Mouse (Mus musculus): Measurements from ENCODE around the gene Caskin1. TPM values are rescaled to one million over a fixed set of nuclear protein-coding genes. Genes with fewer than 3 reads are reported as not detected.

Gene Caskin1
- polyA plus RNA-seq (2021; fragmentation: Nextera tagmentation) = 10.2 and 11.0 TPM in 2 replicates
- long read RNA-seq, experiment 1, partial matches to known transcripts = 22 of 22 reads
- long read RNA-seq, experiment 1, other reads (novel, unspliced or antisense) = 0 of 22 reads
- long read RNA-seq, experiment 2, full-length matches to known transcripts = 14 of 86 reads
- long read RNA-seq, experiment 2, partial matches to known transcripts = 66 of 86 reads
- long read RNA-seq, experiment 2, other reads (novel, unspliced or antisense) = 6 of 86 reads

DNA sequence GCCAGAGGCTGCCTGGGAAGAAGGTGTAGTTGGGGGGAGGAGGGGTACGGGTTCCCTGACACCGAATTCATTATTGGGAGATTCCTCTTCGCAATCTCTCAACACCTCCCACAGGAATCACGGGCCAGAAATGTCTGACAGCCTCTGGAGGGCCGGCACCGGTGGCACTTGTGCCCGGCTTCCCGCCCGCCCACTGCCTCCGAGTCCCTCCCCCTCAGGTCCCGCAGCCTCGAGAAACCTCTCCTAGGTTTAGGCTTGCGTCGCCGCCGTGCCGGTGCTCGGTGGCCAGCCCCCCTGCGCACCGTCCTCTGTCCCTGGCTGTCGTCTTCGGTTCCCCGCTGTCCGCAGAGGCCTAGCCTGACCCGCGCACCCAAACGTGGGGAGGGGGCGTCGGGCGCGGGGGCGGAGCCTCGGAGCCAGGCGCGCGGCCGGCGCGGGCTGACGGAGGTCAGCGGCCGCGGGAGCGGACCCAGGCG is at the start of gene Caskin1:
Gene Caskin1 (plus strand): TSS at position 416 of the 476 bp plus-strand sequence.

DNA sequence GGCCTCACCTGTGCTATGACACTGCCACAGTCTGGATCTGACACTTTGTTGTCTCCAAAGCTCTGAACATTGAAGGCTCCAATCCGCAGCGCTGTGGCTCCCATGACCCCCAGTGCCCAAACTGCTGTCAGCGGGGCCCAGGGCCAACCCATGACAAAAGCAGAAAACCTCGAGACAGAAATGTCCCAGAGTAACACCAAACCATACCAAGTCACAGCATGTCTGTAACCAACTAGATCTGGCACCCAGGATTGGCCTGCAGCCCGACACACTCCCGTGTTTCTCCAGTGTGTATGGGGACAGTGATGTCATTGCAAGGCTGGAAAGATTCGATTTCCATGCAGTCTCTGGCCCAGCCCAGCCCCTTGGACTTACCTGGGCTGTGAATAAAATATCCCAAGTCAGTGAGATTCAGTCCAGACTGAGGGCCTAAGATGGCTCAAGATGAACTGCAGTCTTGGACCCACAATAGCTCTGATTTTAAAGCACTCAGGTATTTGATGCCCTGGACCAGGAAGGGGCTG is 45.7 kb upstream of the Caskin1 start, which contains the start of gene Dnase1l2:
Gene Dnase1l2 (minus strand): TSS at position 474 of the 524 bp plus-strand sequence.

DNA sequence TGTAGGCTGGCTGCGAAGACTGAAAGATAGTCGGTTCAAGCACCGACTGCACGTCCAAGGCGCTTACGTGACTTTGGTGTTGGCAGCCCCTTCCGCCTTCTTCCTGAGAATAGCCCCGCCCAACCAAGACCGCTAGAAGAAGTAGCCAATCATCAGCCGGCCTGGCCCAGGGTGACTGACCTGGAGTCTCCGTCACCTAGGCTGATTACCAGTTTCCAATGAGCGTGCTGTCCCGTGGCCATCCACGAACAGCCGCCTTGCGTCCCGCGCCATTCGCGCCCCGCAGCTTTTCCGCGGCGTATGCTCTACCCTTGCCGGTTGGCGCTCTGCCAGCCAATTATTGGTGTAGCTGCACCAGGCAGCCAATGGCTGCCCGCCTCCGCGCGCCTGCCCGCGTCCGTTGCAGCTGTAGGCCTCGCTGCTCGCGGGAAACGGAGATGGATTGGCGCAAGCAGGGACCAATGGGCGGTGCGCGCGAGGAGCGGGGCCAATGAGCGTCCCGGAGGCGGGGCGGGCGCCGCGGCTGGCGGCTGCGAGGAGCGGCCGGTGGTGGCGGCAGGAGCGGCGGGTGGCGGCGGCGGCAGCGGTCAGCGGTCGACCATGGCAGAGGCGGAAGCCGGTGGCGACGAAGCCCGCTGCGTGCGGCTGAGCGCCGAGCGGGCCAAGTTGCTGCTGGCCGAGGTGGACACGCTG is 18.3 kb upstream of the Caskin1 start, which contains the start of the genes E4f1 and Pgp:
Gene E4f1 (minus strand): TSS at position 404 of the 693 bp plus-strand sequence.
Gene Pgp (plus strand): TSS at position 483 of the 693 bp plus-strand sequence.

DNA sequence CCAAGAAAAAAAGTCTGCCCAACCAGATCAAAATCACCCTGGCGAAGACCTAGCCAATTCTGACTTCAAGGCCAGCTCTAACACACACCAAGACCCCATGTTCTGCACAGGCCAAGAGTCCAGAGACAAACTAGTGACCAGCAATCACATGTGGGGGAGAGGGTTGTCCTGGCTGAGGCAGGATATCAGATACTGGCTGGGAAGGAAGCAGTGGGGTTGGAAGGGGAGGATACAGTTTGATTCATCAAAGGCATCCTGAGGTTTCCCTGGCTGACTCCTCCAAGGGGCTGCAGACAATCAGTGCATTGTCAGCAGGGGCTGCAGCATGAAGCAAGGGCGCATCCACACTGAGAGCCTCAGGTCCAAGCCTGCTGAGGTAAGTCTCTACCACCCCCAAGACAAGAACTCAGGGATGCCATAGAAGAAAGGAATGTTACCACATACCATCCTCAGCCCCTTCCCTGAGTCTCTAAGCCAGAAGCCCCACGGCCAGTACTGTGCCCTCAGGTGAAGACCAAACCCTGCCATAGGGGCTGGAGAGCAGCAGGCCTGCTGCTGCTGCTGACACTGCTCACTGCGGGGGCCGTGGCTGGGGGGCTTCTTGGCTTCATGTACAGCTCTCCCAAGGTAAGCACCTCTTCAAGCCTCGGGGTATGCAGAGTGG is 14.7 kb upstream of the Caskin1 start, which contains the start of gene Bricd5:
Gene Bricd5 (plus strand): TSS at position 273 of the 664 bp plus-strand sequence.

DNA sequence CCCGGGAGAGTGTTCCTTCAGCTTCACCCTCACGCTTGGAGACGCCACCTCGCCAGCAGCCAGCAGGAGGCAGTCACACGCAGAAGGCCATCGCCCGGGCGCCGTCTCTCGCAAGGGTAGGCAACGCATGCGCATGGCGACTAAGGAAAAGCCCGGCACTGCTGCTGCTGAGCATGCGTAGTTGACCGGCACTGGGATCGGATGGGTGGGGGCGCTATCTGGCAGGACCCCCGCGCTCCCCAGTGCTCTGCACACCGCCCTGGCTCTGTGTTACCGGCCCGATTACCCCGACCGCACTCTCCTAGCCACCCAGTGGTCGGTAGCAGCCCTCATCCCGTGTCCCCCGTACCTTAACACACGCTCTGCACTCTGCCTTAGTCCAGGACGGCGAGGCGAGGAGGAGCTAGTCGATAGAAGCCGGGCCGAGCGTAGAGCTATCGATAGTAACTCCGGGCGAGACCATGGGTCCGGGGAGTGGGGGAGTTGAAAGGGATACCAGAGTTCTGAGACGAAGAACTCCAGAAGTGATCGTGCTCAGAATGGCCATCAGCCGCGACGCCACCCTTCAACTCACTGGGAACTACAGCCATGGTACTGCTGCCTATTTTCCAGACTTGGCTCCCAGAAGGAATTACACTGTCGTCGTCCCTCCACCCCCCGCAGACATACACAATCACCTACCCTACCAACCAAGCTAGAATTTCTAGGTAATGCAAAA is 9.6 kb upstream of the Caskin1 start, which contains the start of gene Mlst8:
Gene Mlst8 (minus strand): TSS at position 416 of the 718 bp plus-strand sequence.

DNA sequence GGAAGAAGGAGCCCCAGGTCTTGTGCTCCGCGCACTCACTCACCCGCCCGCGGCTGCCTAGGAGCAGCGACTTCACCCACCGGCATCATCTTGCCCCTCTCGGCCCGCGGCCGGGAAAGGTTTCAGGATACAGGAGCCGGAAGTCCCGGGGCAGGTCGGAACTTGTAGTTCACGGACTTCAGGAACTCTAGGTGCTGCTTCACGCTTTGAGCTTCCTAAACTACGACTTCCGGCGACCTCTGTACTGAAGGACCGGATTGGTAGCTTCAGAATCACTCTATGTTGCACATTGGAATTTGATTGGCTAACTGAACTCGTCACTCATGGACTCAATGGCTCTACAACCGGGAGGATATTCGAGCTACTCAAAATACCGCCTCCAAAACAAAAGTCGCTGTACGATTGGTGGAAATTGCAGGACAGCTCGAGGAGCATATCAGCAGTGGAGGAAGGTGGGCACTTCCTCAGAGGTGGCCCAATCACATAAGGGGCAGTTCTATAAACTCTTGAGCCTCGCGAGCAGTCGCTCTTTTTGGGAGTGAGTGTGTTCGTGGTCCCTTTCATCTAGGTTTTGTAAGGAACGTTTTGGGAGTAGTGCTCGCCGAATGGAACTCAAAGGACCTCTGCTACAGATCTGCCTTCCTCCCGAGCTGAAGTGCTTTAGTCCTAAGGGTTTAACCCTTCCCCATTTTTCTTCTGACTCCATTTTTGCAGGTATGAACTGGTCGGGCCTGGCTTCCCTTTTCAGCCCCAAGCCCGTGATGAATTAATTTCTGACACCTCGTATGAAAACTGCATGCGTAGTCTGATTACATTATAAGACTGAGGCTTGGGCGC is 39.5 kb downstream of the Caskin1 start, which contains the start of gene Traf7:
Gene Traf7 (minus strand): TSS at position 216 of the 837 bp plus-strand sequence.

DNA sequence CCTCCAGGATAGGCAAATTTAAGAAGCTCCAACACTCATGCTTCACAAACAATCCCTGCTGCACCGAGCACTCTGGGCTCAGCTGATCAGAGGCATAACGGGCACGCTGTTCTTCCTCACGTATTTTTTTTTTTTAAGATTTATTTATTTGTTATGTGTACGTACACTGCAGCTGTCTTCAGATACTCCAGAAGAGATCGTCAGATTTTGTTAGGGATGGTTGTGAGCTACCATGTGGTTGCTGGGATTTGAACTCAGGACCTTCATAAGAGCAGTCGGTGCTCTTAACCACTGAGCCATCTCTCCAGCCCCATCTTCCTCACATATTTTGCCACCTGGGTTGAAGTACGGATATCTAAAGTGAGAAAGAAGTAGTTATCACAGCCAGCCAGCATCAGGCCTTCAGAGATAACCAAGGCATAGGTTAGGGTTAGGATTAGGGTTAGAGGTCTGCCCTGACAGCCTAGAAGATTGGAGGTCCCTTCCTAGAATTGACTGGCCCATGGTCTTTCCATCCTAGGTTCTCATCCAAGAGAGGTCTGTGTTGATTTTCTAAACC is 45.8 kb downstream of the Caskin1 start, which contains the start of gene Rab26:
Gene Rab26 (minus strand): TSS at position 51 of the 559 bp plus-strand sequence.

DNA sequence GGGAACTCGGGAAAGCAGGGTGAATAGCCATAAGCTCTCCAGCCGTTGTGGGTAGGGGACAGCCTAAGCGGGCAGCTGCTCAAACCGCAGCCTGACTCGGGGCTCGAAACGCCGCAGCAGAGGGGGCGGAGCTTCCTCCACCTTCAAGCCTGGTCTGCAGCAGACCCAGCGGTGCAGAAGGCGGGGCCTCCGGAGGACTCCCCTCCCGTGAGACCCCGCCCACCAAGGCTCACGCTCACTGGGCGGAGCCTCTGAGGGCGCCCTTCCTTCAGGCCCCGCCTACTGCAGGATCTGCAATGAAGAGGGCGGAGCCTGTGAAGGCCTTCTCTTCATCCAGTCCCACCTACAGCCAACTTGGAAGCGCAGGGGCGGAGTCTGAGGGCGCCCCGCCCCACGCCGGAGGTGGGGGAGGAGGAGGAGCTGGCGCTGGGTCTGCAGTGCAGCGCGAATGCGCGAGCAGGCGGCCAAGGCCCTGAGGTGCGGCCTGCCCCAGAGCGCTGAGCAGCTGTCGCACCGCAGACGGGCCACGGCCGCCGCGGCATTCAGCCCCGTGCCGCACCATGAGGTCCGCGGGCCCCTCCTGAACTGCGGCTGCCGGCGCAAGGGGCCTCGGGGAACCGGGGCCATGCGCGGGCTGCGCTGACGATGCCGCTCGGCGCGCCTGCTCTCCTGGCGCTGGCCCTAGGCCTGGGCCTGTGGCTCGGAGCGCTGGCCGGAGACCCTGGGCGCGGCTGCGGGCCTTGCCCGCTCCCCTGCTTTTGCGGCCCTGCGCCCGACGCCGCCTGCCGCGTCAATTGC is 61.4 kb downstream of the Caskin1 start, which contains the start of gene Pkd1:
Gene Pkd1 (plus strand): TSS at position 217 of the 798 bp plus-strand sequence.

Other genes starting within 250 kb of the Caskin1 start
- gene Ccnf, start 237.1 kb upstream of the Caskin1 start, polyA plus RNA-seq (2021; fragmentation: Nextera tagmentation) = 1.6 and 2.0 TPM in 2 replicates
- gene Abca17, start 137.5 kb upstream of the Caskin1 start, polyA plus RNA-seq (2021; fragmentation: Nextera tagmentation) = 0.21 and 0.36 TPM in 2 replicates
- gene Abca3, start 136.7 kb upstream of the Caskin1 start, polyA plus RNA-seq (2021; fragmentation: Nextera tagmentation) = 14.0 and 19.0 TPM in 2 replicates
- 101 and 105 TPM in 2 replicates for gene Rnps1, start 74.0 kb upstream of the Caskin1 start, polyA plus RNA-seq (2021; fragmentation: Nextera tagmentation)
- 89.4 and 98.3 TPM in 2 replicates for gene Eci1, start 62.0 kb upstream of the Caskin1 start, polyA plus RNA-seq (2021; fragmentation: Nextera tagmentation)
- gene Dnase1l2, start 45.5 kb upstream of the Caskin1 start, polyA plus RNA-seq (2021; fragmentation: Nextera tagmentation) = 0.18 and 0.29 TPM in 2 replicates
- gene E4f1, start 18.3 kb upstream of the Caskin1 start, polyA plus RNA-seq (2021; fragmentation: Nextera tagmentation) = 12.4 and 12.9 TPM in 2 replicates
- 93.6 and 97.8 TPM in 2 replicates for gene Pgp, start 18.2 kb upstream of the Caskin1 start, polyA plus RNA-seq (2021; fragmentation: Nextera tagmentation)
- 1.6 and 1.7 TPM in 2 replicates for gene Bricd5, start 14.7 kb upstream of the Caskin1 start, polyA plus RNA-seq (2021; fragmentation: Nextera tagmentation)
- gene Mlst8, start 9.5 kb upstream of the Caskin1 start, polyA plus RNA-seq (2021; fragmentation: Nextera tagmentation) = 15.9 and 16.3 TPM in 2 replicates
- gene Traf7, start 39.3 kb downstream of the Caskin1 start, polyA plus RNA-seq (2021; fragmentation: Nextera tagmentation) = 17.9 and 20.8 TPM in 2 replicates
- 52.7 and 57.7 TPM in 2 replicates for gene Rab26, start 45.6 kb downstream of the Caskin1 start, polyA plus RNA-seq (2021; fragmentation: Nextera tagmentation)
- gene Pkd1, start 61.2 kb downstream of the Caskin1 start, polyA plus RNA-seq (2021; fragmentation: Nextera tagmentation) = 8.1 and 9.0 TPM in 2 replicates
- 85.0 and 101 TPM in 2 replicates for gene Tsc2, start 144.0 kb downstream of the Caskin1 start, polyA plus RNA-seq (2021; fragmentation: Nextera tagmentation)
- gene Nthl1, start 144.1 kb downstream of the Caskin1 start, polyA plus RNA-seq (2021; fragmentation: Nextera tagmentation) = 6.2 and 6.5 TPM in 2 replicates
- 41.7 and 49.7 TPM in 2 replicates for gene Slc9a3r2, start 161.7 kb downstream of the Caskin1 start, polyA plus RNA-seq (2021; fragmentation: Nextera tagmentation)
- gene Npw, start 169.9 kb downstream of the Caskin1 start, polyA plus RNA-seq (2021; fragmentation: Nextera tagmentation) = 1.2 TPM in 2 replicates
- gene Zfp598, start 181.1 kb downstream of the Caskin1 start, polyA plus RNA-seq (2021; fragmentation: Nextera tagmentation) = 0.99 and 1.2 TPM in 2 replicates
- 304 and 365 TPM in 2 replicates for gene Syngr3, start 201.4 kb downstream of the Caskin1 start, polyA plus RNA-seq (2021; fragmentation: Nextera tagmentation)
- 30.7 and 34.3 TPM in 2 replicates for gene Gfer, start 207.6 kb downstream of the Caskin1 start, polyA plus RNA-seq (2021; fragmentation: Nextera tagmentation)
- 0.87 and 0.93 TPM in 2 replicates for gene Noxo1, start 207.6 kb downstream of the Caskin1 start, polyA plus RNA-seq (2021; fragmentation: Nextera tagmentation)
- 23.2 and 24.5 TPM in 2 replicates for gene Tbl3, start 219.1 kb downstream of the Caskin1 start, polyA plus RNA-seq (2021; fragmentation: Nextera tagmentation)
- gene Rnf151, start 229.5 kb downstream of the Caskin1 start, polyA plus RNA-seq (2021; fragmentation: Nextera tagmentation) = not detected in 2 replicates
- gene Rps2, start 229.5 kb downstream of the Caskin1 start, polyA plus RNA-seq (2021; fragmentation: Nextera tagmentation) = 1,412 and 1,765 TPM in 2 replicates
- gene Ndufb10, start 235.9 kb downstream of the Caskin1 start, polyA plus RNA-seq (2021; fragmentation: Nextera tagmentation) = 1,096 and 1,134 TPM in 2 replicates
- gene Rpl3l, start 239.2 kb downstream of the Caskin1 start, polyA plus RNA-seq (2021; fragmentation: Nextera tagmentation) = 0.50 TPM in 1 of 2 replicates, not detected in the other
- 9.1 and 9.3 TPM in 2 replicates for gene Msrb1, start 248.0 kb downstream of the Caskin1 start, polyA plus RNA-seq (2021; fragmentation: Nextera tagmentation)